Mouse (Mus musculus): ENCODE data around the gene Scarb1.

- TF ChIP-seq CTCF (IDR thresholded peaks at IDR 0.05): peak; percentile 57
- no peak for TF ChIP-seq EP300 (IDR thresholded peaks at IDR 0.05)
Measured at GRCm38 (mm10) chr5:125378919-125379318, 38.0 kb upstream of the Scarb1 start.

All from lung, postnatal 0 days (tissue).